Mouse (Mus musculus): ENCODE data around the gene Sema6b.

- TF ChIP-seq CTCF (IDR thresholded peaks at IDR 0.05) (no peak), EP300 (IDR thresholded peaks at IDR 0.05; ENCODE audit: insufficient read depth, low read depth, low read length) (no peak)
Measured at GRCm38 (mm10) chr17:56080781-56081585, 59.2 kb downstream of the Sema6b start.

All from heart, adult 2 months (tissue).